Mouse (Mus musculus) ES-E14 (cell line): ENCODE results near the gene Dnah7c.

Experiments used
- CHD2 ChIP-seq: IDR thresholded peaks from 2 replicates; pipeline ENCODE4 v1.6.1; 2014; ENCODE audit warnings: mild to moderate bottlenecking, low read depth, low read length, inconsistent platforms
- HCFC1 ChIP-seq: IDR thresholded peaks from 2 replicates; pipeline ENCODE4 v1.6.1; 2012; ENCODE audit warnings: low read length, inconsistent platforms, borderline replicate concordance; ENCODE audit not compliant: insufficient read depth
- MAFK ChIP-seq: IDR thresholded peaks from 2 replicates; pipeline ENCODE4 v1.6.1; 2014; ENCODE audit warnings: mild to moderate bottlenecking, low read depth, low read length, inconsistent platforms; ENCODE audit not compliant: insufficient read depth
- ZC3H11A ChIP-seq: IDR thresholded peaks from 2 replicates; pipeline ENCODE4 v1.6.1; 2012; ENCODE audit warnings: low read depth, mild to moderate bottlenecking, inconsistent platforms, low read length, borderline replicate concordance
- ZNF384 ChIP-seq: IDR thresholded peaks from 2 replicates; pipeline ENCODE4 v1.6.1; 2012; ENCODE audit warnings: low read depth, low read length, inconsistent platforms

GRCm38 (mm10) chr1:46822256-46822972, 397.0 kb downstream of the Dnah7c start:
- TF ChIP-seq ZNF384, result no peak
- TF ChIP-seq HCFC1, result no peak
- TF ChIP-seq MAFK, result no peak
- no peak for TF ChIP-seq ZC3H11A
- no peak for TF ChIP-seq CHD2
